Mouse (Mus musculus) hindbrain, embryonic 12.5 days (tissue): Measurements from ENCODE around the gene Gins3. TPM values are rescaled to one million over a fixed set of nuclear protein-coding genes. Genes with fewer than 3 reads are reported as not detected.
A peak's percentile ranks its signal among the peaks of the same experiment; 100 is the strongest.

ENCODE experiments used
- ATAC-seq: fragments of 200-750 bp; cut with Nextera tagmentation; 2 replicates; pipeline ENCODE4 v1.8.0; 2017; ENCODE audit warnings: moderate TSS enrichment; ENCODE audit not compliant: low FRiP score
- H3K27ac ChIP-seq: fragments of 300-500 bp; sonication (generic); 2 replicates; pipeline ENCODE4 v1.5.1; 2016; ENCODE audit warnings: mild to moderate bottlenecking
- H3K27me3 ChIP-seq: fragments of 300-500 bp; sonication (generic); 2 replicates; pipeline ENCODE4 v1.6.1; 2016; ENCODE audit warnings: mild to moderate bottlenecking
- H3K36me3 ChIP-seq: fragments of 300-500 bp; sonication (generic); 2 replicates; pipeline ENCODE4 v1.6.1; 2016; ENCODE audit warnings: mild to moderate bottlenecking
- H3K4me1 ChIP-seq: fragments of 300-500 bp; sonication (generic); 2 replicates; pipeline ENCODE4 v1.6.1; 2016
- H3K4me2 ChIP-seq: fragments of 300-500 bp; sonication (generic); replicated peaks from 2 replicates; pipeline ENCODE4 v1.6.1; 2016; ENCODE audit warnings: mild to moderate bottlenecking
- H3K4me3 ChIP-seq: fragments of 300-500 bp; sonication (generic); 2 replicates; pipeline ENCODE4 v1.5.1; 2016; ENCODE audit warnings: mild to moderate bottlenecking
- H3K9ac ChIP-seq: fragments of 300-500 bp; sonication (generic); 2 replicates; pipeline ENCODE4 v1.6.1; 2016; ENCODE audit warnings: mild to moderate bottlenecking, moderate library complexity
- H3K9me3 ChIP-seq: fragments of 300-500 bp; sonication (generic); replicated peaks from 2 replicates; pipeline ENCODE4 v1.6.1; 2016; ENCODE audit warnings: mild to moderate bottlenecking
- WGBS: fragments of 180-500 bp; shearing (Covaris S2); methylation state at CpG from one replicate; pipeline ENCODE4 v1.1.7; 2016; 5-methylcytosine and 5-hydroxymethylcytosine counted together
- polyA plus RNA-seq: library from polyadenylated mRNA; unstranded; fragments of >200 nt; fragmentation: Nextera tagmentation; extraction: Ambion mirVana; gene quantifications from 2 replicates; pipeline ENCODE4 v1.2.1, GENCODE M21; 2016

Gins3 gene
- polyA plus RNA-seq, 1 experiment from 2014 or later: 17.9 TPM

DNA sequence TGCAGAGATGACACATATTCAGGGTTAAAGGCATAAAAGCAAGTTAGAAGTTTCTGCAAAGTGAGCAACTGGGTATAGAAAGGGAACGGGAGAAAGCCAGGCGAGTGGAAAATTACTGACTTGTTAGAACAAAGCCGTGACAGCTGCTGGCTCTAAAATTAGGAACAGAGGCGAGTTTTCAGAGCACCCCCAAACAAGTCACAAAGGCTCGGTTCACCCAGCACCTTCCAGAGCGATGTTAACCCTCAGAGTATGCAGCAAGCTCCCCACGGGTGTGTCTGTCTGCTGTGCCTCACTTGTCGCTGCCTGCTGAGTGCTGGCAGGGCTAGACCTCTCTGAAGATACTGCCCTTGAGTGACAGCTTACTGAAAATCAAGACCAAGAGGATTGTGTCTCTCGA is 26.0 kb upstream of the Gins3 start:
- Histone ChIP-seq H3K4me2 (no peak overlapping the region), H3K9me3 (no peaks in the 10 kb centered on the region), H3K27ac (no peak overlapping the region), H3K27me3 (no peaks in the 10 kb centered on the region; the same call in 1 of the 2 replicates), H3K9ac (no peak overlapping the region), H3K4me3 (no peak overlapping the region), H3K36me3 (no peaks in the 10 kb centered on the region), H3K4me1 (peaks cover 4% of the 10 kb centered on the region; the same call in 1 of the 2 replicates)
- 56% methylated on average over 9 of the region's 9 CpGs for WGBS
- no peak for ATAC-seq

DNA sequence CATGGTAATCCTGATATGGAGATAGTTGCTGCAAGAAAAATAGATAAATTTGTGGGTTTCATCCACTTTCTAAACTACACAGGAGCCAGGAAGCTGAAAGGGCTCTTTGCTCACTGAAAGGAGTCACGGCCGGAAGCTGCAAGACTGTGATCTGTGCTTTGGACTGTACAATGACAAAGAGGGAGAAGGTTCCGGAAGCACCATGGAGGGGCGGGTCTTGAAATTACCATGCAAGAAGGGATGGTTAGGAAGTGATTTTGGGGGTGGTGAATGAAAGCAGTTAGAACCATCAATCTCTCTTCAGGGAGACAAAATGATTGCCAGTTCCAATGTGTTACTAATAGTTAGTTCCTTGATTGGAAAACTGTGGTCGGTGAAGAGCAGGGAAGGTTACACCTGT is 23.8 kb upstream of the Gins3 start:
- Histone ChIP-seq H3K4me1 (peaks cover 4% of the 10 kb centered on the region; the same call in 1 of the 2 replicates), H3K9me3 (no peaks in the 10 kb centered on the region), H3K4me2 (no peak overlapping the region), H3K4me3 (no peak overlapping the region), H3K27ac (no peak overlapping the region), H3K9ac (no peak overlapping the region), H3K27me3 (no peaks in the 10 kb centered on the region; the same call in 1 of the 2 replicates), H3K36me3 (no peaks in the 10 kb centered on the region)
- WGBS: 84% methylated on average over 5 of the region's 5 CpGs
- ATAC-seq: no peak

- WGBS: 85% methylated on average over 14 of the region's 14 CpGs
- no peak overlapping the region for H3K9ac ChIP-seq
- H3K4me1 ChIP-seq: peaks cover 4% of the 10 kb centered on the region; the same call in 1 of the 2 replicates
These were observed 22.5 kb upstream of the Gins3 start for GRCm38 (mm10) chr8:95610749-95611148.

GRCm38 (mm10) chr8:95611769-95612168 is 21.5 kb upstream of the Gins3 start:
- Histone ChIP-seq H3K4me2 (no peak overlapping the region; the same call in 1 of the 2 replicates), H3K27ac (no peak overlapping the region), H3K4me1 (peaks cover 4% of the 10 kb centered on the region; the same call in 1 of the 2 replicates), H3K4me3 (no peak overlapping the region), H3K27me3 (no peaks in the 10 kb centered on the region; the same call in 1 of the 2 replicates), H3K9ac (no peak overlapping the region), H3K36me3 (no peaks in the 10 kb centered on the region), H3K9me3 (no peaks in the 10 kb centered on the region)
- no peak for ATAC-seq
- 74% methylated on average over 5 of the region's 5 CpGs for WGBS

More at GRCm38 (mm10) chr8:95610749-95611148, 22.5 kb upstream of the Gins3 start:
- H3K4me2 ChIP-seq: no peak overlapping the region
- ATAC-seq: no peak
- no peaks in the 10 kb centered on the region for H3K9me3 ChIP-seq
- H3K27ac ChIP-seq: no peak overlapping the region
- no peaks in the 10 kb centered on the region for H3K36me3 ChIP-seq
- H3K4me3 ChIP-seq: no peak overlapping the region
- no peaks in the 10 kb centered on the region; the same call in 1 of the 2 replicates for H3K27me3 ChIP-seq

DNA sequence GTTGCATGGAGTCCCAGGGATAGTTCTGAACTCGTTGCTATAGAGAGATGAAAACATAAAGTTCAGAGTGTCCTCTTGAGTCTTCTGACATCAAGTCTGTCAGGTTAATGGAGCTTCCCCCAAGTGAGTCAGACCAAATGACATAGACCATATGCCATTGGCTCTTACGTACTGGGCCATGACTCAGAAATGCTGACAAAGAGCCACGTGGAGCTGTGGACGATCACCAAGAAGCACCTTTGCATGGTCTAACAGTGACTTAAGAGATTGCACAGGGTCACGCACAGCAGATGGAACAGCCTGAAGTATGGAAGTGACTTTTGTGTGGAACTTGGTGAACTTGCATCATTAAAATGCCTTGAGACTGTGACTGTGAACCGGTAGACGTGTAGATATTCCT is 16.9 kb upstream of the Gins3 start:
- no peaks in the 10 kb centered on the region for H3K36me3 ChIP-seq
- no peak overlapping the region for H3K4me2 ChIP-seq
- no peak overlapping the region for H3K4me3 ChIP-seq
- no peaks in the 10 kb centered on the region for H3K27me3 ChIP-seq
- WGBS: 91% methylated on average over 7 of the region's 7 CpGs
- H3K9ac ChIP-seq: no peak overlapping the region
- no peaks in the 10 kb centered on the region for H3K9me3 ChIP-seq
- no peak overlapping the region for H3K27ac ChIP-seq
- ATAC-seq: no peak
- peaks cover 4% of the 10 kb centered on the region; the same call in 1 of the 2 replicates for H3K4me1 ChIP-seq

DNA sequence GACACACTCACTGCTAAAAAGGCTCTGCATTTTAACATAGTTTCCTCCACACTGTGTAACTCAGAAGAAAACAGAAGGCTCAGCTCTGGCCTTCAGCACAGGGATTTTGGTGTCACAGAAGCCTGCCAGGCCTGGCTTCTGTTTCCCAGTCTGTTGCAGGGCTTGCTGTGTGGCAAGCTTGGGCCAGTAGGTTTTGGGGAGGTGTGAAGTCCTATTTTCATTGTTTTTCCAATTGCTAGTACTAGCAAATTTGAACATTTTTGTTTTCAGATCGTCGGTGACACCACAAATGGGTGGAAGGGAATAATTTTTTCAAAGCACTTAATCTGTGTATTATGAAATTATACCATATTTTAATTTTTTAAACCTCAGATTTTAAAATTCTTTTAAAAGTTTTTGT is 13.2 kb upstream of the Gins3 start:
- Histone ChIP-seq H3K36me3 (no peaks in the 10 kb centered on the region), H3K4me2 (no peak overlapping the region), H3K27me3 (no peaks in the 10 kb centered on the region; the same call in none of the 2 replicates), H3K9ac (no peak overlapping the region), H3K4me1 (no peaks in the 10 kb centered on the region), H3K4me3 (no peak overlapping the region), H3K9me3 (no peaks in the 10 kb centered on the region), H3K27ac (no peak overlapping the region)
- WGBS: 90% methylated on average over 2 of the region's 2 CpGs
- ATAC-seq: no peak

DNA sequence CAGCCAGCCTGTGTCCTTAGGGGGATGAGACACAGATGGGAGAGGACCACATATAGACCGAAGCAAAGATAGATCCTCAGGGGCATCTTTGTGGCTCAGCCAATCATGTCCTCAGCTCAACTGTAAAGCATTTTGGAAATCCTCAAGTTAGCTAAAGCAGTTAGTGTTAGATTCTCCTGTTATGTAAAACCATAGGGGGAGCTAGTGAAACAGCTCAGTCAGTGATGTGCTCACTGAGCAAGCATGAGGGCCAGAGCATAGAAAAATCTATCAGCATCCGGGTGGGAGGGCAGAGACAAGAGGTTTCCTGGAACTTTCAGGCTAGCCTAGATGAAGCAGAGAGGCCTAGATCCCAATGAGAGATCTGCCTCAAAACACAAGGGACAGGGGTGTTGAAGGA is 8.4 kb upstream of the Gins3 start:
- no peak overlapping the region for H3K4me3 ChIP-seq
- no peak overlapping the region for H3K9ac ChIP-seq
- H3K4me1 ChIP-seq: no peaks in the 10 kb centered on the region
- peaks cover 9% of the 10 kb centered on the region for H3K27me3 ChIP-seq
- ATAC-seq: no peak
- 81% methylated on average over 2 of the region's 2 CpGs for WGBS
- H3K4me2 ChIP-seq: no peak overlapping the region
- H3K36me3 ChIP-seq: no peaks in the 10 kb centered on the region
- H3K9me3 ChIP-seq: no peaks in the 10 kb centered on the region
- no peak overlapping the region for H3K27ac ChIP-seq

DNA sequence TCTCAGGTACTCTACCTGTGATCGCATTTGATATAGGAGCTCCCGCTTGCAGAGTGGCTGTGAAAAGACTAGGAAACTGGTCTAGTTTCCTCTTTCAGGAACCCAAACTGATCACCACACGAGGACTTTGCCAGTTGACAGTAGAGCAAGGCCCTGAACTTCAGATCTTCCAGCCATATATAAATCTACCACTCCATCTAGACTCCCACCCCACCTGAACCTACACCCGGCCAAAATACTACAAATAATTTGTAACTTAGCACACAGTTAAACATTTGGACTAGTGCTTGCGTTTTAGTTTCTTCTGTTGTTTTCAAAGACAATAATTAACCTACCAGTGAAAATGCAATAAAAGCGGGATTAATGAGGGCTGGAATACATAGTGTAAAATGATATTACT is 413 bp upstream of the Gins3 start:
- H3K36me3 ChIP-seq: no peaks in the 10 kb centered on the region
- 0 out of 2 replicates have a peak, but pooled peaks cover 6% of the 10 kb centered on the region for H3K4me1 ChIP-seq
- peak overlapping the region; percentile 67 for H3K4me2 ChIP-seq
- no peak overlapping the region for H3K9ac ChIP-seq
- ATAC-seq: peak; percentile 61
- 83% methylated on average over 6 of the region's 6 CpGs for WGBS
- peaks cover 9% of the 10 kb centered on the region; the same call in 1 of the 2 replicates for H3K27me3 ChIP-seq
- H3K4me3 ChIP-seq: no peak overlapping the region
- no peaks in the 10 kb centered on the region for H3K9me3 ChIP-seq
- H3K27ac ChIP-seq: no peak overlapping the region

DNA sequence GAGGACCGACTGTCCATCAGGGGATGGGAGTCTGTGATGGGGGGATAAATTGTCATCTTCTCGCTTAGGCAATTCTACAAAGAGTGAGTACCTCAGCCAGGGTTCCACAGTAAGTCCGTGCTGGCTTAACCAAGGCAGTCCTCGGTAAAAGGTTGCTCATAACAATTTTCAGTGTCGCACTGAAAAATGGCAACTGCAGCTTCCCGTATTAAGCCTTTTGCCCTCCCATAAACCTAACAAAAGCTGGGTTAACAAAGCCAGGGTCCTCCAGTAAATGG is 749 bp downstream of the Gins3 start:
- Histone ChIP-seq H3K4me3 (peak overlapping the region; percentile 65), H3K4me1 (0 out of 2 replicates have a peak, but pooled peaks cover 6% of the 10 kb centered on the region), H3K9ac (peak overlapping the region; percentile 56; the same call in 1 of the 2 replicates), H3K27me3 (peaks cover 4% of the 10 kb centered on the region; the same call in 1 of the 2 replicates), H3K36me3 (no peaks in the 10 kb centered on the region), H3K9me3 (no peaks in the 10 kb centered on the region), H3K27ac (no peak overlapping the region), H3K4me2 (peak overlapping the region; percentile 67)
- 4% methylated on average over 6 of the region's 6 CpGs for WGBS
- ATAC-seq: no peak

DNA sequence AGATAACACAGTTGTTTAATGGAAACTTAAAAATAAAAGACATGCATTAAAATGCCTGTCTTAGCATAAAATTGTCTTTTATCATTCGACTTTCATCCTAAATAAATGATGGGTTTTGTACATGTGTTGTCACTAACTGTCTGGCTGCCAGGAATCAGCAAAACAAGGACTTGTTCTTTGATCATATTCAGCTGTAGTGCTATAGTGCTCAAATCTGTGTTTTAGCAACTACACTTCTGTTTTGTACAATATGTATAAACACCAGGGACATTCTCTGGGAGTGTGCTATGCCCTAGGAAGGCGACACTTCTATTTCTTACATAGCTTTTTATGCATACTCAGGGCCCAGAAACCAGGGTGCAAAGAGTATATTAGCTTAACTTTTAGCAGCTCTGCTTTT is 11.7 kb downstream of the Gins3 start:
- Histone ChIP-seq H3K9ac (no peak overlapping the region), H3K4me2 (no peak overlapping the region), H3K27me3 (no peaks in the 10 kb centered on the region), H3K36me3 (peaks cover 5% of the 10 kb centered on the region; the same call in 1 of the 2 replicates), H3K9me3 (no peaks in the 10 kb centered on the region), H3K4me1 (no peaks in the 10 kb centered on the region), H3K27ac (no peak overlapping the region), H3K4me3 (no peak overlapping the region)
- no peak for ATAC-seq
- WGBS: 94% methylated on average over 2 of the region's 2 CpGs

- H3K4me3 ChIP-seq: no peak overlapping the region
- no peak overlapping the region for H3K27ac ChIP-seq
- H3K9ac ChIP-seq: no peak overlapping the region
- H3K36me3 ChIP-seq: 0 out of 2 replicates have a peak, but pooled peaks cover 5% of the 10 kb centered on the region
- H3K4me2 ChIP-seq: no peak overlapping the region
- no peak for ATAC-seq
- H3K9me3 ChIP-seq: no peaks in the 10 kb centered on the region
- no peaks in the 10 kb centered on the region for H3K4me1 ChIP-seq
- WGBS: 82% methylated on average over 3 of the region's 3 CpGs
- no peaks in the 10 kb centered on the region for H3K27me3 ChIP-seq
These were observed 15.0 kb downstream of the Gins3 start for GRCm38 (mm10) chr8:95648251-95648650.

GRCm38 (mm10) chr8:95653351-95653750 is 20.1 kb downstream of the Gins3 start:
- H3K9me3 ChIP-seq: no peaks in the 10 kb centered on the region
- H3K27me3 ChIP-seq: no peaks in the 10 kb centered on the region
- no peak overlapping the region for H3K4me3 ChIP-seq
- ATAC-seq: no peak
- H3K36me3 ChIP-seq: no peaks in the 10 kb centered on the region
- WGBS: 82% methylated on average over 5 of the region's 5 CpGs
- H3K4me2 ChIP-seq: no peak overlapping the region
- no peak overlapping the region for H3K27ac ChIP-seq
- H3K9ac ChIP-seq: no peak overlapping the region
- 0 out of 2 replicates have a peak, but pooled peaks cover 2% of the 10 kb centered on the region for H3K4me1 ChIP-seq

DNA sequence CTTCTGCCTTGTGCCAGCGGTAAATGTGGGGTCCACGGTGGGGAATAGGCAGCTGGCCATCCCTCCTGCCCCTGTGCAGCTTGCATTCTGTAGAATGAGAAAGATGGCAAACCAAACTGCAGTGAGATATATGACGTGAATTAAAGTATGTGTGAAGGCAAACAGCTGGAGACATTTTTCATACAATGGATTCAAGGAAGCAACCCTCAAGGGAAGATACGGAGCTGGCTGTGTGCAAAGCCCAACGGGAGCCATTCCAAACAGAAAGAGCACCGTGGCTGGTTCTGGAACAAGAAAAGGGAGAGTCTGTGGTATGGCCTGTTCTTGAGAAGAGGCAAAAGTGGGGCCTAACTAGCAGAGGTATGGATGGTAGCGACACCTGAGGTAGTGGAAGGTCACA is 22.6 kb downstream of the Gins3 start:
- H3K9me3 ChIP-seq: no peaks in the 10 kb centered on the region
- WGBS: 75% methylated on average over 7 of the region's 7 CpGs
- no peaks in the 10 kb centered on the region for H3K27me3 ChIP-seq
- no peak overlapping the region for H3K27ac ChIP-seq
- H3K9ac ChIP-seq: no peak overlapping the region
- no peak for ATAC-seq
- no peak overlapping the region for H3K4me3 ChIP-seq
- H3K4me1 ChIP-seq: 0 out of 2 replicates have a peak, but pooled peaks cover 2% of the 10 kb centered on the region
- no peak overlapping the region for H3K4me2 ChIP-seq
- no peaks in the 10 kb centered on the region for H3K36me3 ChIP-seq
